Mouse (Mus musculus) retina, adult 2 months (tissue): ENCODE data around the gene Uxs1.

Experiments used
- DNase-seq: peaks from one replicate; pipeline ENCODE4 v3.0.0-alpha.2; 2012; ENCODE audit warnings: low read depth, low spot score

Uxs1 gene

DNA sequence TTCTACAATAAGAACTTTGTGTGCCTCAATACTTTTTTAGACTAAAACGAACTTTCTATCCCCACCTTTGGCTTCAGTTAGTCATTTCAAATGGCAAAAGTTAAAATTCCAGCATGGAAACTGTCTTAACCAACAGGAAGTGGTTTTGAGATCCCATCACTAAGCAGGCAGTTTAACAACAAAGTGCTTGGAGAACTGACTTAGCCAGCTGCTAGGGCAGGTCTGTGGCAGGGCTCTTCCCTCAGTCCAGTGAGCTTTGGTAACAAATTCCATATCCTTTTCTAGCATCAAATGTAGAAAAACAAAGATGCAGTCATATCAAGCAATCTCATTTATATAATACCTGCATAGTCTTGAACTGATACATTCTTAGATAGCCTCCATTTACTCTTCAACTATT lies 105.1 kb downstream of the Uxs1 start:
- DNase-seq = no peak

- DNase-seq = no peak
Measured at GRCm38 (mm10) chr1:43718793-43719192, 108.8 kb downstream of the Uxs1 start.

DNA sequence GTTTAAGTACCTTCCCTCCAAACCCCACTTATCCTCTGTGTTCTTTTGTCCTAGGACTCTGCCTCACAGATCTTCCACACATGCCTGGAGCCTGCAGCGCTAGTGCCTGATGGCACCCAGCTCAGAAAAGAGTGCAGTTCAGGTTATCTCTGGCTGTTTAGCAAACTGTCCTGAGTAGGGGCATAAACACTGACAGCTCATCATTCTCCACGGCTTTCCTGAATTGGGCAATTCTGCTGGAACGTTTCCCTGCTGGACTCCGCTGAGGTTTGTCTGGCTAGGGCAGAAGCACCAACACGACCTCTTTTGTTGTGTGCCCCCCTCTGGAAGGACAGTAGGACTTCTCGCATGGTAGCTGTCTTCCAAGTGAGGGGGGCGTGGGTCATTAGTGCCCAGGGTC lies 109.6 kb downstream of the Uxs1 start:
- DNase-seq = no peak

DNA sequence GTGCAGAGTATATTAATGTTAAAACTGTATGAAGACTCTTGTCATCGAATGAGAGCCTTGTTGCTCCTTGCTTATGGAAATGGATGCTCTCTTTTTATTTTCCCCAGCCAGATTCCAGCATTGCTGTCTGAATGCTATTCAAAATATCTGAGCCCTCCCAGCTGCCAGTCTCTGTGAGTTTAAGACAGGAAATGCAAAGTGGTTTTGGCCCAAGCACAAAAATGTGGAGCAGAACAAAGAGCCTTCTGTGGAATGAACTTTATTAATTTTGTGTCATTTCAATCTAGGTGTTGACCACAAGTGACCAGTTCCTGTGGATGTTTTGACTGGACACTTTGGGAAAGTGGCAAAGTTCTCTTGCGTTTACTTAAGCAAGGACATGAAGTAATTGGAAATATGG lies 112.8 kb downstream of the Uxs1 start:
- DNase-seq = no peak

GRCm38 (mm10) chr1:43698577-43699000 lies 129.0 kb downstream of the Uxs1 start:
- no peak for DNase-seq
